Mouse (Mus musculus) central nervous system, embryonic 11.5 days (tissue): ENCODE results near the gene AC131692.1. TPM values are rescaled to one million over a fixed set of nuclear protein-coding genes. Genes with fewer than 3 reads are reported as not detected.

Experiments used
- polyA plus RNA-seq: library from polyadenylated mRNA; depleted of rRNA; stranded (reverse); fragments of >200 nt; gene quantifications from 2 replicates; pipeline ENCODE4 v1.2.3, GENCODE M21; 2012; rRNA removed

AC131692.1 gene
- polyA plus RNA-seq, 1 experiment = 1.6 TPM

Other genes starting within 250 kb of the AC131692.1 start
- gene Frmd8, start 219.1 kb upstream of the AC131692.1 start, polyA plus RNA-seq = 22.2 and 23.3 TPM in 2 replicates
- 2.3 and 3.2 TPM in 2 replicates for gene Slc25a45, start 216.6 kb upstream of the AC131692.1 start, polyA plus RNA-seq
- 9.3 and 9.8 TPM in 2 replicates for gene Tigd3, start 200.3 kb upstream of the AC131692.1 start, polyA plus RNA-seq
- 187 and 201 TPM in 2 replicates for gene Dpf2, start 181.4 kb upstream of the AC131692.1 start, polyA plus RNA-seq
- gene Cdc42ep2, start 169.6 kb upstream of the AC131692.1 start, polyA plus RNA-seq = 2.4 and 2.9 TPM in 2 replicates
- 74.4 and 80.7 TPM in 2 replicates for gene Pola2, start 130.2 kb upstream of the AC131692.1 start, polyA plus RNA-seq
- gene Slc22a20, start 108.3 kb upstream of the AC131692.1 start, polyA plus RNA-seq = not detected in 2 replicates
- gene Capn1, start 78.5 kb upstream of the AC131692.1 start, polyA plus RNA-seq = 5.6 and 7.9 TPM in 2 replicates
- 29.2 and 32.8 TPM in 2 replicates for gene Syvn1, start 47.8 kb upstream of the AC131692.1 start, polyA plus RNA-seq
- 53.7 and 58.8 TPM in 2 replicates for gene Mrpl49, start 36.6 kb upstream of the AC131692.1 start, polyA plus RNA-seq
- 1,645 and 2,151 TPM in 2 replicates for gene Fau, start 36.6 kb upstream of the AC131692.1 start, polyA plus RNA-seq
- 27.7 and 31.3 TPM in 2 replicates for gene Znhit2, start 33.2 kb upstream of the AC131692.1 start, polyA plus RNA-seq
- 42.8 and 53.5 TPM in 2 replicates for gene Tm7sf2, start 26.0 kb upstream of the AC131692.1 start, polyA plus RNA-seq
- 74.8 and 88.1 TPM in 2 replicates for gene Vps51, start 17.2 kb upstream of the AC131692.1 start, polyA plus RNA-seq
- 0.16 and 0.39 TPM in 2 replicates for gene Tmem262, start 14.4 kb upstream of the AC131692.1 start, polyA plus RNA-seq
- gene Gm28374, start 12.2 kb upstream of the AC131692.1 start, polyA plus RNA-seq = 0.67 and 1.7 TPM in 2 replicates
- 47.5 and 73.8 TPM in 2 replicates for gene Zfpl1, start 9.5 kb upstream of the AC131692.1 start, polyA plus RNA-seq
- 35.9 and 39.7 TPM in 2 replicates for gene Cdca5, start 9.4 kb upstream of the AC131692.1 start, polyA plus RNA-seq
- gene Naaladl1, start 11.4 kb downstream of the AC131692.1 start, polyA plus RNA-seq = 2.8 and 3.9 TPM in 2 replicates
- 41.9 and 69.7 TPM in 2 replicates for gene Sac3d1, start 24.2 kb downstream of the AC131692.1 start, polyA plus RNA-seq
- gene Snx15, start 33.9 kb downstream of the AC131692.1 start, polyA plus RNA-seq = 27.4 and 36.9 TPM in 2 replicates
- gene Batf2, start 46.6 kb downstream of the AC131692.1 start, polyA plus RNA-seq = not detected in 2 replicates
- gene Arl2, start 47.1 kb downstream of the AC131692.1 start, polyA plus RNA-seq = 55.9 and 75.4 TPM in 2 replicates
- not detected in 2 replicates for gene Majin, start 90.0 kb downstream of the AC131692.1 start, polyA plus RNA-seq
- gene Gpha2, start 132.0 kb downstream of the AC131692.1 start, polyA plus RNA-seq = 0.16 and 1.1 TPM in 2 replicates
- gene Ppp2r5b, start 141.5 kb downstream of the AC131692.1 start, polyA plus RNA-seq = 35.9 and 56.4 TPM in 2 replicates
- 11.8 and 15.7 TPM in 2 replicates for gene Atg2a, start 147.2 kb downstream of the AC131692.1 start, polyA plus RNA-seq
- 143 and 275 TPM in 2 replicates for gene Ehd1, start 182.3 kb downstream of the AC131692.1 start, polyA plus RNA-seq
- 6.8 and 8.0 TPM in 2 replicates for gene Cdc42bpg, start 212.0 kb downstream of the AC131692.1 start, polyA plus RNA-seq
- 84.2 and 116 TPM in 2 replicates for gene Men1, start 240.6 kb downstream of the AC131692.1 start, polyA plus RNA-seq
- 52.5 and 65.3 TPM in 2 replicates for gene Map4k2, start 246.7 kb downstream of the AC131692.1 start, polyA plus RNA-seq